Mouse (Mus musculus): Measurements from ENCODE around the gene Aff1. TPM values are rescaled to one million over a fixed set of nuclear protein-coding genes. Genes with fewer than 3 reads are reported as not detected.

The Aff1 gene
- polyA plus RNA-seq, 1 experiment from 2014 or later, result 2.3 TPM

GRCm38 (mm10) chr5:103818602-103819001, 126.4 kb downstream of the Aff1 start:
- Histone ChIP-seq H3K9ac (no peak overlapping the region), H3K4me3 (no peak overlapping the region), H3K27ac (replicated peaks) (no peak overlapping the region), H3K4me2 (no peak overlapping the region), H3K9me3 (no peaks in the 10 kb centered on the region), H3K4me1 (replicated peaks) (0 out of 2 replicates have a peak, but pooled peaks cover 7% of the 10 kb centered on the region), H3K27me3 (no peaks in the 10 kb centered on the region), H3K36me3 (no peaks in the 10 kb centered on the region)
- 69% methylated on average over 9 of the region's 9 CpGs for WGBS
- ATAC-seq (ENCODE audit: low read depth), result no peak

- Histone ChIP-seq H3K27me3 (no peaks in the 10 kb centered on the region), H3K27ac (replicated peaks) (no peak overlapping the region), H3K4me2 (no peak overlapping the region), H3K4me3 (no peak overlapping the region), H3K36me3 (no peaks in the 10 kb centered on the region), H3K9ac (no peak overlapping the region), H3K4me1 (replicated peaks) (0 out of 2 replicates have a peak, but pooled peaks cover 4% of the 10 kb centered on the region), H3K9me3 (no peaks in the 10 kb centered on the region)
- no peak for ATAC-seq (ENCODE audit: low read depth)
- WGBS, result 90% methylated on average over 1 of the region's 1 CpGs
Observed at GRCm38 (mm10) chr5:103819674-103820073, 127.5 kb downstream of the Aff1 start.

- Histone ChIP-seq H3K4me3 (no peak overlapping the region), H3K4me2 (no peak overlapping the region), H3K9me3 (no peaks in the 10 kb centered on the region), H3K36me3 (no peaks in the 10 kb centered on the region), H3K4me1 (replicated peaks) (0 out of 2 replicates have a peak, but pooled peaks cover 4% of the 10 kb centered on the region), H3K27ac (replicated peaks) (no peak overlapping the region), H3K9ac (no peak overlapping the region), H3K27me3 (no peaks in the 10 kb centered on the region)
- no peak for ATAC-seq (ENCODE audit: low read depth)
- 85% methylated on average over 9 of the region's 9 CpGs for WGBS
Observed at GRCm38 (mm10) chr5:103821062-103821461, 128.9 kb downstream of the Aff1 start.

GRCm38 (mm10) chr5:103821500-103822298, 129.5 kb downstream of the Aff1 start:
- Histone ChIP-seq H3K9ac (no peak overlapping the region), H3K36me3 (no peaks in the 10 kb centered on the region; the same call in 1 of the 2 replicates), H3K4me1 (replicated peaks) (0 out of 2 replicates have a peak, but pooled peaks cover 4% of the 10 kb centered on the region), H3K27me3 (no peaks in the 10 kb centered on the region), H3K27ac (replicated peaks) (no peak overlapping the region), H3K4me2 (no peak overlapping the region), H3K4me3 (no peak overlapping the region), H3K9me3 (no peaks in the 10 kb centered on the region)
- no peak for ATAC-seq (ENCODE audit: low read depth)
- 87% methylated on average over 13 of the region's 13 CpGs for WGBS

GRCm38 (mm10) chr5:103822949-103823348, 130.8 kb downstream of the Aff1 start:
- H3K9me3 ChIP-seq, result no peaks in the 10 kb centered on the region
- 0 out of 2 replicates have a peak, but pooled peaks cover 4% of the 10 kb centered on the region for H3K4me1 ChIP-seq (replicated peaks)
- no peak overlapping the region for H3K9ac ChIP-seq
- no peak overlapping the region for H3K4me3 ChIP-seq
- 92% methylated on average over 5 of the region's 5 CpGs for WGBS
- no peak overlapping the region for H3K4me2 ChIP-seq
- H3K27me3 ChIP-seq, result no peaks in the 10 kb centered on the region
- ATAC-seq (ENCODE audit: low read depth), result no peak
- H3K36me3 ChIP-seq, result no peaks in the 10 kb centered on the region; the same call in 1 of the 2 replicates
- no peak overlapping the region for H3K27ac ChIP-seq (replicated peaks)

- H3K4me2 ChIP-seq, result no peak overlapping the region
- 82% methylated on average over 21 of the region's 21 CpGs for WGBS
- H3K9me3 ChIP-seq, result no peaks in the 10 kb centered on the region
- H3K4me3 ChIP-seq, result no peak overlapping the region
- no peak overlapping the region for H3K9ac ChIP-seq
- no peak overlapping the region for H3K27ac ChIP-seq (replicated peaks)
- ATAC-seq (ENCODE audit: low read depth), result no peak
- H3K27me3 ChIP-seq, result no peaks in the 10 kb centered on the region
- no peaks in the 10 kb centered on the region for H3K4me1 ChIP-seq (replicated peaks)
- H3K36me3 ChIP-seq, result no peaks in the 10 kb centered on the region; the same call in 1 of the 2 replicates
Observed at GRCm38 (mm10) chr5:103828304-103828703, 136.1 kb downstream of the Aff1 start.

- Histone ChIP-seq H3K4me1 (replicated peaks) (no peaks in the 10 kb centered on the region), H3K36me3 (peaks cover 4% of the 10 kb centered on the region; the same call in 1 of the 2 replicates), H3K4me3 (no peak overlapping the region), H3K27me3 (no peaks in the 10 kb centered on the region), H3K9ac (no peak overlapping the region), H3K27ac (replicated peaks) (no peak overlapping the region), H3K9me3 (no peaks in the 10 kb centered on the region), H3K4me2 (no peak overlapping the region)
- no peak for ATAC-seq (ENCODE audit: low read depth)
- 88% methylated on average over 8 of the region's 8 CpGs for whole genome bisulfite sequencing
Observed at GRCm38 (mm10) chr5:103828729-103829128, 136.6 kb downstream of the Aff1 start.

- no peak for ATAC-seq (ENCODE audit: low read depth)
- no peaks in the 10 kb centered on the region for H3K9me3 ChIP-seq
- WGBS, result 77% methylated on average over 12 of the region's 12 CpGs
- no peak overlapping the region for H3K27ac ChIP-seq (replicated peaks)
- peaks cover 6% of the 10 kb centered on the region; the same call in 1 of the 2 replicates for H3K36me3 ChIP-seq
- no peak overlapping the region for H3K9ac ChIP-seq
- H3K4me2 ChIP-seq, result no peak overlapping the region
- H3K4me3 ChIP-seq, result no peak overlapping the region
- H3K4me1 ChIP-seq (replicated peaks), result no peaks in the 10 kb centered on the region
- H3K27me3 ChIP-seq, result no peaks in the 10 kb centered on the region
Observed at GRCm38 (mm10) chr5:103829158-103829557, 137.0 kb downstream of the Aff1 start.

- Histone ChIP-seq H3K36me3 (peaks cover 12% of the 10 kb centered on the region; the same call in 1 of the 2 replicates), H3K9me3 (no peaks in the 10 kb centered on the region), H3K4me2 (no peak overlapping the region), H3K9ac (no peak overlapping the region), H3K27ac (replicated peaks) (no peak overlapping the region), H3K4me3 (no peak overlapping the region), H3K4me1 (replicated peaks) (peaks cover 4% of the 10 kb centered on the region), H3K27me3 (no peaks in the 10 kb centered on the region)
- no peak for ATAC-seq (ENCODE audit: low read depth)
- WGBS, result 96% methylated on average over 1 of the region's 1 CpGs
Observed at GRCm38 (mm10) chr5:103830886-103831285, 138.7 kb downstream of the Aff1 start.

- Histone ChIP-seq H3K9me3 (no peaks in the 10 kb centered on the region), H3K4me1 (replicated peaks) (peaks cover 12% of the 10 kb centered on the region), H3K9ac (no peak overlapping the region), H3K4me2 (no peak overlapping the region), H3K27me3 (no peaks in the 10 kb centered on the region), H3K4me3 (no peak overlapping the region), H3K27ac (replicated peaks) (no peak overlapping the region), H3K36me3 (0 out of 2 replicates have a peak, but pooled peaks cover 12% of the 10 kb centered on the region)
- ATAC-seq (ENCODE audit: low read depth), result no peak
- 82% methylated on average over 15 of the region's 15 CpGs for WGBS
Observed at GRCm38 (mm10) chr5:103835471-103836147, 143.4 kb downstream of the Aff1 start.

- no peak overlapping the region for H3K9ac ChIP-seq
- H3K27ac ChIP-seq (replicated peaks), result no peak overlapping the region
- no peak overlapping the region for H3K4me2 ChIP-seq
- no peaks in the 10 kb centered on the region for H3K9me3 ChIP-seq
- H3K27me3 ChIP-seq, result no peaks in the 10 kb centered on the region
- peaks cover 12% of the 10 kb centered on the region for H3K4me1 ChIP-seq (replicated peaks)
- 84% methylated on average over 10 of the region's 11 CpGs for WGBS
- no peak for ATAC-seq (ENCODE audit: low read depth)
- 0 out of 2 replicates have a peak, but pooled peaks cover 12% of the 10 kb centered on the region for H3K36me3 ChIP-seq
- no peak overlapping the region for H3K4me3 ChIP-seq
Observed at GRCm38 (mm10) chr5:103836148-103836784, 144.1 kb downstream of the Aff1 start.
